Mouse (Mus musculus) thymus, postnatal 25 days (tissue): ENCODE measurements around the gene S100a9.

Experiments
- DNase-seq: peaks from one replicate; pipeline ENCODE4 v3.0.0; 2022

Gene S100a9

GRCm38 (mm10) chr3:90695613-90696012, at the start of gene S100a9:
Gene S100a9 (minus strand): TSS chr3:90695721.
- no peak for DNase-seq

- no peak for DNase-seq
Observed at GRCm38 (mm10) chr3:90726606-90727005, 31.1 kb upstream of the S100a9 start, which contains the start of gene Pglyrp4. Gene Pglyrp4 (plus strand): TSS chr3:90726906.

DNA sequence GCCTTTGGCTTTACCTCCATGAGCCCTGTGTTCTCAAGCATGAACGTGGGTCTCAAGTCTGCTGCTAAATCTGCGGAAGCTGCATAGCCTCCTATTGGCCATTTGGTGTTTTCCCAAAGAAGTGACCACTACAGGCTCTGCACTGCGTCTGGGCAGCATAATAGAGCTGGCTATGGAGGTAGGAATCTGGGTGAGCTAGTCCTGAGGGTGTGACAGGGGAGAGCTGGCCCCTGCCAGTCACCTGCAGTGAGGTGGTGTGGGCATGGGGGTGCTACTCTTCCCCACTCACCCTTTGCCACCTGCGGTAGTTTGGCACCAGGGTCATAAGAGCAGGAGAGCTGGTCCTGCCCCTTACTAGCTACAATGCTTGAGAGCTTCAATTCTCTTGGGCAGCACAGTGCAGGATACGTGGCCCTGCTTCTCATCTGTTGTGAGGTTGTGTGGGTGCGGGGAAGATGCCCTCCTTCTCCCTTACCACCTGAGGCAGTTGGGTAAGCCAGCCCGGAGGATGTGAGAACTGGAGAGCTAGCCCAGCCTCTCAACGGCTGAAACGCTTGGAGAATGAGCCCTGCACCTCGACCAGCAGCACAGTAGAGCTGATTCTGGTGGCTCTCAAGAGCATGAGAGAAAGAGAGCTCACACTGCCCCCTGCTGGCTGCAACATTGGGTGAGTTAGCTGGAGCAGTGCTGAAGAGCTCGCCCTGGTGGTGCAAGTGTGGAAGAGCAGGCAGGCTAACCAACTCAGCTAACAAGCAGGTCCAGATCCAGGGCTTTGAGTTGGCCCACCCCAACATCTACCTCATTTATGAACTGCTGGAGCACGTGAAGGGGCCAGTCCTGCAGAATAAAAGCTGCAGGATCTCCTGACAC, 14.3 kb upstream of the S100a9 start:
- DNase-seq = peak; percentile 83

DNA sequence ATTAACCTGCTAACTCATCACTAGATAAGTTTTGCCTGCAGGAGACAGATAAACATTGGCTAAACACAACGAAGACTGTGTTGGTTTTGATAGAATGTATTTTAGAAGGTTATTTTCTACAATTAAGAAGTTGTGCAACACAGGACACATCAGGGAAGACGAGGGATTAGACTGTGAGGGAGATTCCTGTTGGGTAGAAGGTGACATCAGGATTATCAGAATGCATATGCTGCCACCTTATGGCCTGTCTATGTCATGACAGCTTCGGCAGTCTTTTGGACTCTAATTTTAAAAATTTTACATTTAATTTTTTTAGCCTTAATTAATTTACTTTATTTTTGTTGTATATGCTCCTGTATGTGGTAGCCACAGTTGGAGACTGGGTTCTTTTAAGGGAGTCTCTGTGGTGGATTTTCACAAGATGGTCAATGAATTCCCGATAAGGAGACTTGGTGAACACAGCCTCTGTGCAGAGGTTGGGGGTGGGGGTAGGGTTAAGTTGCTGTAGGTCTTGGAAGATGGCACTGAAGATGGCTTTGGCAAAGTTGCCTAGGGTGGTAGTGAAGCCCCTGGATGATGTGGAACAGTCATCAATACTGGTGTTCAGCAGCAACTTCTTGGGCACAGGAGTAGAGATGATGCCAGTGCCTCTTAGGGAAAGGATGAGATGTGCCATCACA, 13.1 kb upstream of the S100a9 start:
- DNase-seq = peak; percentile 6

- DNase-seq = no peak
Observed at GRCm38 (mm10) chr3:90702244-90702643, 6.7 kb upstream of the S100a9 start.

DNA sequence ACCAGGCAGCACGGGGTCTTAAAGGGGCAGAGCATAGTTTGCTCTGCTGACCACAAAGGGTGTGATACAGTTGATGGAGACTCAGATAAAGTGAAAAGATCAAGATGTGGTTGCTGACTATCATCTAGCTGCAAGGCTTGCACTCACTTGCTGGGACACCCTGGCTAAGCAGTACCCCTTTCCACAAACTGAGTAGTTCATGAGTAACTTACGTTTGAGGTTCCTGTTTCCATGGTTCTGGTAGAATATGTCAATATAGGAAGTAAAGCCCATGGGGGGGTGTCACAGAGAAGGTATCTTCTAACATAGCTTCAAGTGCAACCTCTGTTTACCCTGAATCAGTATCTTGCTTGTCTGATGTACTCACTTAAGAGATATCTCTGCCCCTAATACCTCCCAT, 2.0 kb downstream of the S100a9 start:
- DNase-seq = no peak

GRCm38 (mm10) chr3:90686835-90687234, 8.7 kb downstream of the S100a9 start:
- no peak for DNase-seq

DNA sequence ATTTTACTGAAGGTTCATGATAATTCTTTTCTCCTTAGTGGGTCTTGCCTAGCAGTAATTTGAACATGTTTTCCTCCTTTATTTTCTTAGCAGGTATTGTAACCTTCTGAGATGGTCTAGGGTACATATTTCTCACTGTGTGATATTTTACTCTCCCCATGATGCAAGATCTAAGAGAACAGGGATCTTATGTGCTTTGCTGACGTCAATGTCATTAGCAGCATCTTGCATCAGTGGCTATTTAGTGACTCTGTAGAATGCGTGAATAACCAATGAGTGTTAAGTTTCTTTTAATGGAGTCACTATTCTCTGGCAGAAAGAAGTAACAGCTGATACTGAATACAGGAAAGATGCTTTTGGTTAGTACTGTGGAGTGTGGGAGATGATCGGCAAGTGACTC, 11.6 kb downstream of the S100a9 start:
- DNase-seq = no peak

- DNase-seq = no peak
Observed at GRCm38 (mm10) chr3:90678656-90679055, 16.9 kb downstream of the S100a9 start.

- DNase-seq = no peak
Observed at GRCm38 (mm10) chr3:90668846-90669245, 26.7 kb downstream of the S100a9 start, which contains the start of gene S100a8. Gene S100a8 (plus strand): TSS chr3:90668978.

GRCm38 (mm10) chr3:90664219-90664618, 31.3 kb downstream of the S100a9 start:
- DNase-seq = no peak

DNA sequence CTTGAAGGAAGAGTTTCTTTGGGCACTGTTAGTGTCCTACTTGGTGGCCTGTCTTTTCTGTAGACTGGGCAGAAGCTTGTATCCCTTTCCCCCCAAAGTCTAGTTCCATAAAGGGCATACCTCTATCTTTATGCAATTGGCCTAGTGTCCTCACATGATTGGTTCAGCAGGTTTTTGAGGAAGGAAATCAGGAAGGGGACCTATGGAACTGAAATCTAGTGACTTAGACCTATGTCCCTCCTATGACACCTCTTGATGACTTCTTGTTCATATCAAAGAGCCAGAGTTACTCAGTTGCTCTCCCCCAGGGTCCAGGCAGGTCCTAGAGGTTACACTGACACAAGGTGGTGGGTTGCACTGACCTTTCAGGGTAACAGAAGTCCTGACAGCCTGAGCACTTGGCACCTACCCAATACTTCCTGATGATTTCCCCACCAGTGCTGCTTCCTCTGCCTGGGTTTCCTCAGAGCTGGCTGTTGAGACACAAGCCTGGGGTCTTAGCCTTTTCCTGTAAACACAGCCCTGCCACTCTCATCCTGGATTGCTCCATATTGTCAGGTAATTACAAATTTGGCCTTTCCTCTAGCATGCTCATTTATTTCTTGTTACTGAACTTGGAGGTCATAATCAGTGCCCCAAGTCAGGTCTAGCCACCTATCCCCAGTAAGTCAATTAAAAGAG, 36.0 kb downstream of the S100a9 start:
- no peak for DNase-seq

DNA sequence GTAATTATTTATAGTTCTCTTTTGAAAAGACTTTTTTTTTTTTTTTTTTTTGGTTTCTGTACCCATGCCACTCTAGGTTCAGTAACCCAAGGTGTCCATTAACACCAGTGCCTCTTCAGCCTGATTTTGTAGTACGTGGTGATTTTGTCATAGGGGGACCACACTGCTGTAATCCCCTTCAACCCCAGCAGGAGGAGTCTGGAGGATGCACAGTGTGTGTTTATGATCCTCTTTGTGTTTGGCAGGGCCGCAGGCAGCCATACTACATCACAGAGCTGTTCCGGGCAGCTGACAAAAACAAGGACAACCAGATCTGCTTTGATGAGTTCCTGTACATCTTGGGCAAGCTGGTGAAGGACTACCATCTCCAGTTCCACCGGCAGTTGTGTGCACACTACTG, 38.1 kb downstream of the S100a9 start:
- peak; percentile 7 for DNase-seq

GRCm38 (mm10) chr3:90653717-90654116, 41.8 kb downstream of the S100a9 start, which contains the start of gene S100a7a:
Gene S100a7a (plus strand): TSS chr3:90654017.
- no peak for DNase-seq

DNA sequence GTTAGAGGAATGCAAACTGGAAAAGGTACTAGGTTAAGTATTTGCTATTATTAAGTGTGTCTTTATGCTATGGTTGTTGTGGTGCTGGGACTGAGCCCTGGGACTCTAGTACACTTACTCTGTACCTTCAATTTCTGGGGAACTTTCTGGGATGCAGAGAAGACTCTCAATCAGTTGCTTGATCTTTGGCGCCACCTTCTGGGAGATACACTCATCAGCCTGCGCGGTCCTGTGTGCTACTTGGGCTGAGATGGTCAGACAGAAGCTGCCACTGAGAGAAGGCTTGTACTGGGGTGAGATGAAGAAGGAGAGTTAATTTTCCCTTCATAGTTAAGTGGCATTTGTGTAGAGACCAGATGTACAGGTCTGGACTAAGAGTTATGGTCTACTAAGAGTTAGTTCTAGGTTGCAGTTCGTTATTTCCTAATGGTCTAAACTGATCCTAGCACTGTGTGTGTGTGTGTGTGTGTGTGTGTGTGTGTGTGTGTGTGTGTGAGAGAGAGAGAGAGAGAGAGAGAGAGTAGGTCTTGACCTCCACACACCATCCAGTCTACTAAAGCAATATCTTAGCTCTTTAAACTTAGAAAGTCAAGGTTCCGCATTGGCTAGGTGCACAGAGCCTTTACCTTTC, 42.5 kb downstream of the S100a9 start:
- DNase-seq = peak; percentile 60

- no peak for DNase-seq
Observed at GRCm38 (mm10) chr3:90649832-90650231, 45.7 kb downstream of the S100a9 start.

DNA sequence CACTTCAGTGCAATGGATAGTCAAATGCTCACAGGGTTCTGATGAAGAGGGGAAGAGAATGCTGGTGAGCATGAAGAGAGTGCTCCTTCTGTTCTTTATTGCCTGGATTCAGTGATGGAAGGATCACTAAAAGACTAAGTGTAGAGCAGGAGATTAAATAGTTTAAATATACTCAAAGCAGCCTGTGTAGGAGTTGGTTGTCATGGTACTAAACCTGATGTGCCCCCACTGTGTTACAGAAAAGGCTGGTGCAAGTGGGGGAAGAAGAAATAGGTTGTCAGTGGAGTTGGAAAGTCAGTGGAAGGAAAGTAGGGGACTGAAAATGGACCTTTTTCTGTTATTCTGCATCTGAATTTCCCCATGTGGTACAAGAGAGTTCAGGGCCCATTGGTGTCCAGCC, 46.5 kb downstream of the S100a9 start:
- no peak for DNase-seq

DNA sequence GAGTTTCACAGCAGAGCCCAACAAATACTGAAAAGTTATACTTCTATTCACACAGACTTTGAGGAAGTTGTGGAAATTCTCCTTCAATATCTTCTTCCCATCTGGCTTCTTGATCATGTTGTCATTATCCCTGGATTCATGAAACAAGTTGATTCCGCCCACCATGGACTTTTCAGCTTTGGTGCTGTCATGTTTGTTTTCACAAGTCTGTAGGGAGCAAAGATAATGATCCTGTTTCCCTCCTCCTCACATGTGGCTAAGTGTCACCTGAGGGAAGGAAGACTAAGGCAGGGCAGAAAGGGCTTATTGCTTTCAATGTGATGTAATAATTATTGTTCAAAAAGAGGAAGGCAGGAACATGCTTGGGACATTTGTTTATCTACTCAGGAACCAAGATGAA, 48.2 kb downstream of the S100a9 start:
- no peak for DNase-seq

GRCm38 (mm10) chr3:90644220-90644619, 51.3 kb downstream of the S100a9 start:
- DNase-seq = peak; percentile 65
